Mouse (Mus musculus): ENCODE data around the gene Ddx3y. TPM values are rescaled to one million over a fixed set of nuclear protein-coding genes. Genes with fewer than 3 reads are reported as not detected.
A peak's percentile ranks its signal among the peaks of the same experiment; 100 is the strongest.

Ddx3y gene
- 16.3 and 17.6 TPM in 2 replicates for polyA plus RNA-seq (2015; fragmentation: Nextera tagmentation; extraction: Ambion mirVana)

DNA sequence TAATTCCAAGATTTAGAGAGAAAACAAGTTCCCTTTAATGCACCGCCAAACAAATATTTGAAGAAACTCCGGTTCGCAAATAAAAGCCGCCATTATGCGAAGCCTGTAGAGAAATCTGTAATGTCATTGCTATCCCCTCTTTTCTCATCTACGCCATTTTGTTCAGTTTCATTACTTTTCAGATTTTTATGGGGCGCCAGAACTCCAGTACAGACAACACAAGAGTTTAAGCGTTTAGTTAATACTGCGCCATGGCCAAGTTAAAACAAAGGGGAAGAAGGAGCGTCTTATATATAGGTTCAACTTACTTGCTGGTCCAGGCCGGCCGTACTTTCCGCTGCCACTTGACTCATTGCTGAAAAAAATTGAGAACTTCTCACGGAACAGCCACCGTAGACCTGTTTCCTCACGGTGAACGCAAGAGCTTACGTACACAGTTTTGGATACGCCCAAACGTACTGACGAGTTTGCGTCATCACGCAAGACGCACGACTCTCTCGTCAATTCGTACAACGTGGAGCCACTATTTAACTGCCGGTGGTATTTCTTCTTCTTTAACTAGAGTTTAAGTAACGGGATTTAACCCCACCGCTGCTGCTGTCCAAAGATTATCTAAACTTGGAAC, at the start of gene Ddx3y:
TSS of gene Ddx3y (minus strand) at position 459 of the 625 bp plus-strand sequence.
- Histone ChIP-seq H3K9ac (no peak within 1 kb of the TSS), H3K4me2 (no peak within 1 kb of the TSS), H3K4me1 (no peaks in the 10 kb centered on the region), H3K27me3 (replicated peaks) (no peaks in the 10 kb centered on the region), H3K9me3 (no peaks in the 10 kb centered on the region), H3K4me3 (replicated peaks) (peak within 1 kb of the TSS; percentile 36), H3K27ac (peak within 1 kb of the TSS; percentile 77), H3K36me3 (no peaks in the 10 kb centered on the region)
- ATAC-seq (ENCODE audit: insufficient read depth, low FRiP score, low read depth), result peak; percentile 91
- 6% methylated on average over 28 of the region's 31 CpGs for WGBS

DNA sequence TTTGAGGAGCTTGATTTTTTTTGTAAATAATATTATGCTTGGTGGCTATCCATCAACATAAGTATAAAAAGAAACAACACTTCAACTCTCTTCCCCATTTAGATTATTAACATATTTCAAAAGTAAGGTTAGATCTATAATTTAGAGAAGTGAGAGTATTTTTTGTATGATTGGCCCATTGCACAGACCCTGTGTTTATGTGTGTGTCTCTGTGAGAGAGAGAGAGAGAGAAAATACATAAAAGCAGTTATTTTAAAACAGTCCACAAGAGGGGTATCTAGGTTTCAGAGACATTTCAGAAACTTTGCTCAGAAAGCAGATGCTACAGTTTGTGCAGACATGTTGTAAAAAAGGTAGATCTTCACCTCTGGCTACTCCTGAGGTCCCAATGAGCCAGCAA, 7.3 kb upstream of the Ddx3y start:
- no peak overlapping the region for H3K9ac ChIP-seq
- no peak overlapping the region for H3K4me2 ChIP-seq
- no peak overlapping the region for H3K4me3 ChIP-seq (replicated peaks)
- H3K27ac ChIP-seq, result no peak overlapping the region
- H3K27me3 ChIP-seq (replicated peaks), result no peaks in the 10 kb centered on the region
- no peaks in the 10 kb centered on the region for H3K36me3 ChIP-seq
- H3K9me3 ChIP-seq, result no peaks in the 10 kb centered on the region
- H3K4me1 ChIP-seq, result no peaks in the 10 kb centered on the region
- no peak for ATAC-seq (ENCODE audit: insufficient read depth, low FRiP score, low read depth)

- ATAC-seq (ENCODE audit: insufficient read depth, low FRiP score, low read depth), result no peak
- H3K27ac ChIP-seq, result peak overlapping the region; percentile 77; the same call in 1 of the 2 replicates
- H3K4me2 ChIP-seq, result no peak overlapping the region
These were observed 694 bp downstream of the Ddx3y start for GRCm38 (mm10) chrY:1285735-1286134.

DNA sequence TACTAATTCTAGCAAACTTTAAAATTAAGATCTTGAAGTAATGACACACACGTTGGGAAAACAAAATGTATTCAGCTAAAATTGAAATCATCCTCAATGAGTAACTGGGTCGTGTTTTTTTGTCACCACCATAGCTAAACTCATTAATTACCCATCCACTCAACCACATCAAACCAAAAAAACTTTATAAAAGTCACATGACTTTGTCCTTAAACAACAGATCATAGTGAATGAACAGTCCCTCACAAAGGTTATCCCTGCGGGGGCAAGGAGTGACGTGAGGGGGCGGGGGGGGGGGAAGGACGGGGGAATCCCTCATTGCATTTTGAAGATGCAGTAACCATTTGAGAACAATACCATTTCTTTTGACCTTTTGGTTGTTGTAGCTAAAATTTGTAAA, 40.3 kb downstream of the Ddx3y start:
- Histone ChIP-seq H3K9ac (no peak overlapping the region), H3K36me3 (no peaks in the 10 kb centered on the region), H3K4me1 (no peaks in the 10 kb centered on the region), H3K4me3 (replicated peaks) (no peak overlapping the region), H3K27ac (no peak overlapping the region), H3K9me3 (no peaks in the 10 kb centered on the region), H3K4me2 (no peak overlapping the region), H3K27me3 (replicated peaks) (no peaks in the 10 kb centered on the region)
- 39% methylated on average over 5 of the region's 6 CpGs for WGBS
- no peak for ATAC-seq (ENCODE audit: insufficient read depth, low FRiP score, low read depth)

More at GRCm38 (mm10) chrY:1285735-1286134, 694 bp downstream of the Ddx3y start:
- WGBS, result 0% methylated on average over 11 of the region's 12 CpGs
- H3K4me3 ChIP-seq (replicated peaks), result peak overlapping the region; percentile 36
- no peaks in the 10 kb centered on the region for H3K36me3 ChIP-seq
- no peaks in the 10 kb centered on the region for H3K27me3 ChIP-seq (replicated peaks)
- no peaks in the 10 kb centered on the region for H3K4me1 ChIP-seq
- H3K9me3 ChIP-seq, result no peaks in the 10 kb centered on the region
- H3K9ac ChIP-seq, result no peak overlapping the region

GRCm38 (mm10) chrY:1245426-1245863, 41.0 kb downstream of the Ddx3y start, which contains the start of gene Uty:
Gene Uty (minus strand): TSS chrY:1245759.
- ATAC-seq (ENCODE audit: insufficient read depth, low FRiP score, low read depth), result peak; percentile 91
- WGBS, result under 1% methylated on average over 16 of the region's 21 CpGs
- Histone ChIP-seq H3K27me3 (replicated peaks) (no peaks in the 10 kb centered on the region), H3K9me3 (no peaks in the 10 kb centered on the region), H3K4me2 (peak within 1 kb of the TSS; percentile 13; the same call in 1 of the 2 replicates), H3K4me1 (no peaks in the 10 kb centered on the region), H3K27ac (0 out of 2 replicates have a peak within 1 kb of the TSS, but pooled peaks have one; percentile 31), H3K36me3 (no peaks in the 10 kb centered on the region), H3K4me3 (replicated peaks) (peak within 1 kb of the TSS; percentile 39), H3K9ac (no peak within 1 kb of the TSS)

DNA sequence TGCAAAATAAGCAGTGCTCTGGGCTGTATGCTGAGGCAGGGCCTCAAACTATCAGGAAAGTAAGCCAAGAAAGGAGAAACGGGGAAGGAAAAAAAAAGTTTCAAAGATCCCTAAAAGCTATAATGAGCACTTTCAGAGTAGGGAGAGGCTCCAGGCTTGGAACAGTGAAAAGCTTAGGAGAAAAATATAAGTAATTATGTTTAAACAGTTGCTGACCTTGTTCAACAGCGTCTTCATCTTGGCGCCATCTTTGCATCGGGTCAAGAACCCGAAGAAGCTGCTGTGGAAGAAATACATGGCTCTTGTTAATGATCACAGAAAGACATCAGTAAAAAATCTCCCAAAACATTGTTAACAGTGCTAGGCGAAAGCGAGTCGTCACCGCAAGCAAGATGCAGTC, 41.5 kb downstream of the Ddx3y start:
- no peaks in the 10 kb centered on the region for H3K27me3 ChIP-seq (replicated peaks)
- H3K9ac ChIP-seq, result no peak overlapping the region
- H3K36me3 ChIP-seq, result no peaks in the 10 kb centered on the region
- no peaks in the 10 kb centered on the region for H3K4me1 ChIP-seq
- peak overlapping the region; percentile 39 for H3K4me3 ChIP-seq (replicated peaks)
- 0% methylated on average over 9 of the region's 9 CpGs for WGBS
- H3K9me3 ChIP-seq, result no peaks in the 10 kb centered on the region
- ATAC-seq (ENCODE audit: insufficient read depth, low FRiP score, low read depth), result no peak
- peak overlapping the region; percentile 13; the same call in 1 of the 2 replicates for H3K4me2 ChIP-seq
- H3K27ac ChIP-seq, result 0 out of 2 replicates have a peak overlapping the region, but pooled peaks have one; percentile 31

GRCm38 (mm10) chrY:1244421-1244820, 42.0 kb downstream of the Ddx3y start:
- ATAC-seq (ENCODE audit: insufficient read depth, low FRiP score, low read depth), result no peak
- H3K4me1 ChIP-seq, result no peaks in the 10 kb centered on the region
- no peak overlapping the region for H3K27ac ChIP-seq
- H3K27me3 ChIP-seq (replicated peaks), result no peaks in the 10 kb centered on the region
- no peak overlapping the region for H3K9ac ChIP-seq
- no peaks in the 10 kb centered on the region for H3K9me3 ChIP-seq
- H3K4me2 ChIP-seq, result no peak overlapping the region
- no peak overlapping the region for H3K4me3 ChIP-seq (replicated peaks)
- H3K36me3 ChIP-seq, result no peaks in the 10 kb centered on the region
- WGBS, result 46% methylated on average over 5 of the region's 5 CpGs

- Histone ChIP-seq H3K4me3 (replicated peaks) (no peak overlapping the region), H3K36me3 (no peaks in the 10 kb centered on the region), H3K27me3 (replicated peaks) (no peaks in the 10 kb centered on the region), H3K4me2 (no peak overlapping the region), H3K27ac (no peak overlapping the region), H3K9ac (no peak overlapping the region), H3K4me1 (no peaks in the 10 kb centered on the region), H3K9me3 (no peaks in the 10 kb centered on the region)
- 74% methylated on average over 7 of the region's 7 CpGs for WGBS
- ATAC-seq (ENCODE audit: insufficient read depth, low FRiP score, low read depth), result no peak
These were observed 66.4 kb downstream of the Ddx3y start for GRCm38 (mm10) chrY:1220001-1220400.

Other genes starting within 250 kb of the Ddx3y start
- gene Uty, start 40.9 kb downstream of the Ddx3y start, polyA plus RNA-seq (2015; fragmentation: Nextera tagmentation; extraction: Ambion mirVana), result 7.3 and 7.4 TPM in 2 replicates
- gene Usp9y, start 173.2 kb upstream of the Ddx3y start, polyA plus RNA-seq (2015; fragmentation: Nextera tagmentation; extraction: Ambion mirVana), result not detected in 2 replicates